Mouse (Mus musculus) fat pad, adult 2 months (tissue): ENCODE measurements around the gene Vmn2r85.
"Not testable (repeated sequence)": the region's sequence is repeated elsewhere in the genome, so short reads cannot be mapped to it uniquely, and the experiment has no call there.

ENCODE experiments used
- DNase-seq: peaks from one replicate; pipeline ENCODE4 v3.0.0-alpha.2; 2011; ENCODE audit warnings: low read depth, low spot score; ENCODE audit errors: extremely low read depth

The Vmn2r85 gene

GRCm38 (mm10) chr10:130429603-130430002 is at the start of gene Vmn2r85:
Gene Vmn2r85, minus strand, starts transcription at chr10:130429703.
- DNase-seq, result not testable (repeated sequence)

- DNase-seq, result no peak
Measured at GRCm38 (mm10) chr10:130470311-130470760, 40.8 kb upstream of the Vmn2r85 start.

DNA sequence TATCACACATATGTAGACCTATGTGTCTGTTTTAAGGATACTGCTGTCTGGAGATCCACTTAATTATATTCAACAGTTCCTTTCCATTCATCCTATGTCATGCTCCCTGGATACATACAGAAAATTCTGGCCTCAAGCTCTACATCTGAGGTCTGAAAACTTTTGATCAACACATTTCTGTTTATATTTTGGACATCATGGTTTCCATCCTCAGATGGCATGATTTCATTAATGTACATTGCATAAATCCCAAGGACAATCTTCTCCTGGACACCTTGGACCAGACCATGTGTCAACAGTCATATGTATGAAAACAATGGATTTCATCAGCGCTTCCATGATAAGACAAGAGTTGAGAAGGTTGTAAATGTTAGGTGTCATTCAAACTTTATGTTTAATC is 26.4 kb upstream of the Vmn2r85 start, which contains the start of gene Vmn2r86:
Gene Vmn2r86 (minus strand): TSS at position 101 of the 400 bp plus-strand sequence.
- not testable (repeated sequence) for DNase-seq

DNA sequence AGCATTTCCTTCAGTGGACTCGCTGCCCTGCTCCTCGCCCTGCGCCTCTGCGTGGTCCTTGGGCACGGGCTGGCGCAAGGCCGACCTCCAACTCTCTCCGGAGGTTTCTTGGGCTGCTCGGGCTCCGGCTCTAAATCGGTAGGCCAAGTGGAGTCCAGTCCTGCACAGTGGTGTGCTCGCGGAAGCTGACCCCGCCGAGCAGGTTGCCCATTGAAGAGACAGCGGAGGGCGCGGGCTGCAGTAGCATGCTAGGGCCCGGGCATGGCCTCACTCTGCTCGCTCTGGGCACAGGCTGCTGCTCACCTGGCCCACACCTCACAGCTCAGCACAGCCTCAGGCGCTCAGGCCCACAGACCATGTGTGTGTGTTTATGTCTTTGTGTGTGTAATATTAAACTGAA is 15.3 kb upstream of the Vmn2r85 start:
- no peak for DNase-seq

DNA sequence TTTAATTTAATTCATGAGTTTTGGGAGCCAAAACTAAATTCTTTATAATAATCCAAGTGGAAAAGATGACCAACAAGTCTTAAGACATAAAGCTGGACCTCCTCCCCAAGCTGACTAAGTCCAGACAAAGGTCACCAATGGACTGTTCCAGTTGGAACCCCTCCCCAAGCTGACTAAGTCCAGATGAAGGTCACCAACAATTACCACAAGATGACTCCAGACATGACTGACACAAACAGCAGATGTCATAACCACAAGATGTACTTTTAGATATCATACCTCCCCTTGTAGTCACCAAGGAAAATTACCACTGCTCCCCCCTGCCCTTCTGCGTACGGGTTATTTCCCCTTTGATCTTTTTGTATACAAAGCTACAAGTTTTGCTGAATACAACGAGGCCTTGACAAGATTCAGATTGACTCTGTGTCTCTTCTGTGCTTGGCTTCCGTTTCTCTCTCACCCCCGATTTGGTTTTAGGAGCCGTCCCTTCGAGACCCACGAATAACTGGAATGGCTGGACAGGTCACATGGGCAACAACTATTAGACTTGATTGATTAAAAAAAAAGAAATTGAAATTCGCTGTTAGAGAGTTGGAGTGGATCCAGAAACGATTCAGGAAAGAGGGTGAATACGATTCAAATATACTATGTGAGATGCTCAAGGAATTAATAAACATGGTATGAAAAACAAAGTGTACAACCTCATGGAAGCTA is 4.8 kb upstream of the Vmn2r85 start:
- not testable (repeated sequence) for DNase-seq

GRCm38 (mm10) chr10:130422368-130422767 is 7.1 kb downstream of the Vmn2r85 start:
- not testable (repeated sequence) for DNase-seq

DNA sequence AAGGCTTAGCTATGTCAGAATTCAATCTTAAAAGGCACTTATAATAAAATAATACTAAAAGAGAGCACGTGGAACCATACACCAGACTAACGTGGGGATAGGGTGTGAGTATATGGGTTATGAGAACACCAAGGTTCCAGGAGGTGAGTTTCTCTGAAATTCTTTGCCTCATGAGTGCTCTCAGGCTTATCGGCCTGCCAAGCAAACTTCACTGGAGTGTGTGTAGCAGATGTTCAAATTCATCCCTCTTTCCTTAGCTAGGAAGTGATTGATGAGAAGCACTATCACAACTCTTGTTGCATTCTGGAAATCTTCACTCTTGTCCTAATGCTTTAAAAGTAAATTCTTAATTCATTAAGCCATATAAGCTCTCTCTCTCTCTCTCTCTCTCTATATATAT is 9.1 kb downstream of the Vmn2r85 start:
- no peak for DNase-seq

DNA sequence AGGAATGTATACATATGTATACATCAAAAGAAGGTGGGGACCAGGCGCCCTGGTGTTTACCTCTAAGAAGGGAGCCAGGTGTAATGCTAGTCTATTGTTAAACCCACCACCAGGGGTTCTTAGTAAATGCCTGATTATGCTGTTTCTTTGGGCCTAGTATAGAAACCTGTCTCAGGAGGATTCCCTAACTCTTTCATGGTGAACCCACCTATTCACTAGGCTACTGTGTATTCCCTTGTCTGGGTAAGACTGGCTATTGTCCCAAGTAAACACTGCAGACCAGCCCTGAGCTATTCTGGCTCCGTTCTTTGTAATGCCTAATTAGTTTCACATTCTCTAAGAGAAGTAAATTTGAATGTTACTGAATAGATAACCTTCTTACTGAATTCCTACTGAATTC is 9.5 kb downstream of the Vmn2r85 start:
- not testable (repeated sequence) for DNase-seq

GRCm38 (mm10) chr10:130416352-130416751 is 13.2 kb downstream of the Vmn2r85 start:
- DNase-seq, result not testable (repeated sequence)

DNA sequence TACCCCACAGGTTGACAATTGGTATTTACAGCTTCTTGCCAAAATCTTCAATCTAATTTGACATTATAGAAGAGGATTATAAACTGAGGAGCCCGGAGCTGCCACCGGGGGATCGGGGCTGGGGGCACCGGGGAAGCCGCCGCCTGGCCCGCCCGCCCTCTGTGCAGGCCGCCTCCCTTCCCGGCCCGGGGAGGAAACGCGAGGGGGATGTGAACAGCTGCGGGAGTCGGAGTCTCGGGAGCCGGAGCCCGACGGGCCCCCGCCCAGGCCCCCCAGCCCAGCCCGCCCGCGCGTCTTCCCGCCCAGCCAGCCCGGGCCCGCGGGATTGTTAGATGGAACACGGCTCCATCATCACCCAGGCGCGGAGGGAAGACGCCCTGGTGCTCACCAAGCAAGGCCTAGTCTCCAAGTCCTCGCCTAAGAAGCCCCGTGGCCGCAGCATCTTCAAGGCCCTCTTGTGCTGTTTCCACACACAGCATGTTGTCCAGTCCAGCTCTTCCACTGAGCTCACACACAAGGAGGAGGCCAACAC is 17.3 kb downstream of the Vmn2r85 start:
- DNase-seq, result not testable (repeated sequence)

DNA sequence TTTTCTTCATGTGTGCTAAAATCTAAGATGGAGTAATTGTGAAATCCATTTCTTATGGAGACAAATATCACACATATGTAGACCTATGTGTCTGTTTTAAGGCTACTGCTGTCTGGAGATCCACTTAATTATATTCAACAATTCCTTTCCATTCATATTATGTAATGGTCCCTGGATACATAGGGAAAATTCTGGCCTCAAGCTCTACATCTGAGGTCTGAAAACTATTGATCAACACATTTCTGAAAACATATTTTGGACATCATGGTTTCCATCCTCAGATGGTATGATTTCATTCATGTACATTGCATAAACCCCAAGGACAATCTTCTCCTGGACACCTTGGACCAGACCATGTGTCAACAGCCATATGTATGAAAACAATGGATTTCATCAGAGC is 35.3 kb downstream of the Vmn2r85 start, which contains the start of gene Vmn2r84:
Gene Vmn2r84 (minus strand): TSS at position 101 of the 400 bp plus-strand sequence.
- DNase-seq, result no peak

DNA sequence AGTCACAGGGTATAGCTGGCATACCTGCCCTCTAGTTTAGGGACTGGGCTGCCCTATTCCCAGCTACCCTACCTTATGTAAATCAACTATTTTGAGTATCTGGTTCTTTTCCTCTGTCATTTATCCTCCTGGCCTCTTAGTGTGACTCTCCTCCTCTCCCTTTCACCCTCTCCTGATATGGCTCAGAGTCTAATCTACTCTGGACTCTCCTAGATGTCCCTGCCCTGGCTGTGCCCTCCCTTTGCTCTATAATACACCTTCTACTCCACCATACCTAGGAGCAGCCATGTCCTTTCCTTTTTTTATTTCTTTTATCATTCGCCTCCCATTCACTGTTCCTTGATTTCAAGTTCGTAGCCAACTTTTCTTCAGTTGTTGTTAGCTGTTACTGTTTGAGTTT is 54.4 kb downstream of the Vmn2r85 start:
- no peak for DNase-seq

DNA sequence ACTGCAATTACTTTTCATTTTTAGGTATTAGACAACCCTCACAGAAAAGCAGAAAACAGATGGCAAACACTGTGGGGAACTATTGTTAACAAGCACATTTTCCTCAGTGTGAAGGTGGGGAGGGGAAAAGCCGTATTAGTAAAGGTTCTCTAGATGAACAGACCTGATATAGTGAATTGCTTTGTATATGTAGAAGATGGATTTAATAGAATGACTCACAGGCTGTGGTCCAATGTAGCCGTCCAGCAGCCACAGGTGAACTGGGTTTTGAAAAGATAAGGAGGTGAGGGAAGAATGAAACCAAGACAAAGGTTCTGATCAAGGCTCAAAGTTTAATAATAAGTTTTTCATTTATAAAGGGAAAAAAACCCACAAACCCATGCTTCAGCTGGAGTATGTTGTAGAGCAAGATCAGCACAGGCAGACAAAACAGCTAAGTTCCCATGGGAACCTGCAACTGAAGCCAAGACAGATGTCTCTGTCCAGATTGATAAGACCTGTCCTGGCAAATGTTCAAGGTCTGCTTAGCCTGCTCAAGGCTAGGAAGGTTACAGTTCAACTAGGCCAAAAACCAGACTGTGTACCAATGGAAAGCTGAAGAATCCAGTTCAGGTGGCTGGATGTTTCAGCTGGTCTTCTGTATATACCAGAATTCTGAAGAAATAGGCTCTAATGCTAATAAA is 56.9 kb downstream of the Vmn2r85 start:
- DNase-seq, result no peak

- no peak for DNase-seq
Measured at GRCm38 (mm10) chr10:130371644-130372043, 57.9 kb downstream of the Vmn2r85 start.

GRCm38 (mm10) chr10:130370005-130370682 is 59.4 kb downstream of the Vmn2r85 start:
- no peak for DNase-seq

DNA sequence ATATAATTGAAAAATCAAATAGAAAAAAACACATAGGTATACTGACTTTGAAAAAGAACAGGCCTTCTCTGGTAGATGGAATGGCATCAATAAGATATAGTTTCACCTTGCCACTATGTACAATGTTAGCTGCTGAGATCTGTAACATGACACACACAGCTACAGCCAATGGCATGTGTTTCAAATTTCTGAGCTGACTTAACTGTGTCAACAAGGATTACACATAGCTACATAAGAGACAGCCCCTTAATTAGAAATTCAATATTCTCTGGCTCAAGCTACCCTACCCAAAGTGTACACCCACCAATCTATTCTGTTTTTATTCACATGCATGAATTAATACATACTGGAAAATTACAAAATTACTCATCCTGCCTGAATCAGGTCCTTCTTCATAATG is 61.1 kb downstream of the Vmn2r85 start:
- no peak for DNase-seq

DNA sequence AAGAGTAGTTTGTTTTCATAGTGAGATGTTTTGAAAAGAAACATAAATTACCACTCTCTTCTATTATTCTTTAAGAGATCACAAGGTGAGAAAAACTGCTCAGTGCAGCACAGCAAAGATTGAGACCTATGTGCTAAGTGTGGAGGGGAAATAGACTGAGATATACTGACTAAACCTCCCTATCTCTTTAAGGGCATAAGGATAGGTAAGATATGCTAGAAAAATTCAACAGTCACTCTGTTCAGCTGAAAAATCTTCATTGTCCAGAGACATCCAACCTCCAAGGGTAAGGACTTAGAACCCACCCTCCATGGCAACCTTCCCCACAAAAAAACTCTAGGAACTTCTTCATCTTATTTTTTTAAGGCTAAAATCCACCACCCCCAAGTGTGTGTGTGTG is 64.7 kb downstream of the Vmn2r85 start:
- DNase-seq, result no peak
